9 mouse cellular contexts compared by ENCODE assay signal in genomic region chr5:51553671-51554070, GRCm38 (mm10). TPM values are rescaled to one million over a fixed set of nuclear protein-coding genes. Genes with fewer than 3 reads are reported as not detected.
DNase-seq lines count a peak whose midpoint lies in the region; ATAC-seq lines count a peak whose summit lies in the region.
"Had no signal": no experiment of that assay in that cellular context is flagged by ENCODE, and none has a peak within 500 bp of the region (broad histone marks: within the 10 kb centered on the region; RNA-seq: fewer than 3 reads in every experiment).

No protein-coding gene starts in this region.

- H3K4me1 ChIP-seq in hindbrain, embryonic 15.5 days (replicated peaks): peaks cover 20% of the 10 kb centered on the region
- peaks cover 16% of the 10 kb centered on the region for H3K4me1 ChIP-seq in limb, embryonic 13.5 days
- H3K4me1 ChIP-seq in midbrain, embryonic 13.5 days (replicated peaks): peaks cover 20% of the 10 kb centered on the region

- H3K27me3 ChIP-seq in hindbrain, embryonic 15.5 days: no peaks in the 10 kb centered on the region
- no peaks in the 10 kb centered on the region for H3K27me3 ChIP-seq in limb, embryonic 13.5 days
- H3K27me3 ChIP-seq in midbrain, embryonic 13.5 days: 0 out of 2 replicates have a peak, but pooled peaks cover 3% of the 10 kb centered on the region

- no peaks in the 10 kb centered on the region for H3K9me3 ChIP-seq in hindbrain, embryonic 15.5 days
- no peaks in the 10 kb centered on the region for H3K9me3 ChIP-seq in limb, embryonic 13.5 days
- H3K9me3 ChIP-seq in midbrain, embryonic 13.5 days: no peaks in the 10 kb centered on the region

- no peaks in the 10 kb centered on the region for H3K36me3 ChIP-seq in hindbrain, embryonic 15.5 days
- no peaks in the 10 kb centered on the region for H3K36me3 ChIP-seq in limb, embryonic 13.5 days
- H3K36me3 ChIP-seq in midbrain, embryonic 13.5 days: no peaks in the 10 kb centered on the region

- H3K4me3 ChIP-seq in hindbrain, embryonic 15.5 days: peak overlapping the region; percentile 41
- peak overlapping the region; percentile 61 for H3K4me3 ChIP-seq in limb, embryonic 13.5 days
- peak overlapping the region; percentile 43 for H3K4me3 ChIP-seq in midbrain, embryonic 13.5 days (replicated peaks)

- H3K27ac ChIP-seq in hindbrain, embryonic 15.5 days (replicated peaks): no peak overlapping the region
- H3K27ac ChIP-seq in limb, embryonic 13.5 days: no peak overlapping the region
- H3K27ac ChIP-seq in midbrain, embryonic 13.5 days: no peak overlapping the region
- H3K27ac ChIP-seq: macrophage had no signal

- peak; percentile 39 for DNase-seq in right cerebral cortex, adult 18-20 months
- DNase-seq in right cerebral cortex, postnatal 36 days (ENCODE audit: low spot score in 2 of 2): no peak
- peak; percentile 29 for DNase-seq in cerebellum, adult 9-11 months
- peak; percentile 54 for DNase-seq in gastrocnemius, adult 18-20 months (ENCODE audit: low spot score)

- peak; percentile 83 for ATAC-seq in hindbrain, embryonic 15.5 days (ENCODE audit: low FRiP score, low read depth)
- ATAC-seq in limb, embryonic 13.5 days (ENCODE audit: low FRiP score, low read depth): peak; percentile 79
- peak; percentile 90 for ATAC-seq in midbrain, embryonic 13.5 days
- ATAC-seq in activated CD4-positive, CD25-positive, alpha-beta regulatory T cell, adult 4 months: no peak

- H3K4me2 ChIP-seq in hindbrain, embryonic 15.5 days: peak overlapping the region; percentile 61
- peak overlapping the region; percentile 71 for H3K4me2 ChIP-seq in limb, embryonic 13.5 days (replicated peaks)
- peak overlapping the region; percentile 71 for H3K4me2 ChIP-seq in midbrain, embryonic 13.5 days (replicated peaks)

- H3K9ac ChIP-seq in hindbrain, embryonic 15.5 days: peak overlapping the region; percentile 31; the same call in 1 of the 2 replicates
- no peak overlapping the region for H3K9ac ChIP-seq in limb, embryonic 13.5 days
- H3K9ac ChIP-seq in midbrain, embryonic 13.5 days (replicated peaks): peak overlapping the region; percentile 43; the same call in 1 of the 2 replicates

- WGBS in hindbrain, embryonic 15.5 days: 3% methylated on average over 5 of the region's 5 CpGs
- WGBS in limb, embryonic 13.5 days: 8% methylated on average over 5 of the region's 5 CpGs
- WGBS in midbrain, embryonic 13.5 days: 2% methylated on average over 5 of the region's 5 CpGs

RNA-seq across cellular contexts. Expression of gene Ppargc1a, which starts 13.9 kb away (rescaled TPM):
- total RNA-seq in gastrocnemius, adult 18-20 months (2021): 10 to 100 TPM; 31.5 to 53.2 TPM
- 18.4 and 23.9 TPM in 2 replicates for polyA plus RNA-seq in hindbrain, embryonic 15.5 days (2015; fragmentation: Nextera tagmentation; extraction: Ambion mirVana)
- polyA plus RNA-seq in limb, embryonic 13.5 days (2015; fragmentation: Nextera tagmentation; extraction: Ambion mirVana): 2.6 and 3.4 TPM in 2 replicates
- polyA plus RNA-seq in midbrain, embryonic 13.5 days (2015; fragmentation: Nextera tagmentation; extraction: Ambion mirVana): 5.4 and 6.2 TPM in 2 replicates
- polyA plus RNA-seq in activated CD4-positive, CD25-positive, alpha-beta regulatory T cell, adult 4 months (2017; shearing (Covaris generic)): not detected

Comparison
In these comparisons a context has a peak if more than half of its experiments do, and no peak if none do; other contexts are left out.
1. DNase-seq: peak in right cerebral cortex, adult 18-20 months (single experiment), cerebellum, adult 9-11 months (single experiment) and gastrocnemius, adult 18-20 months (single experiment); none in right cerebral cortex, postnatal 36 days (0 of 2).
2. Peak in every context shown above with its lines, with median percentiles within 50 percentile points of each other: H3K4me2 ChIP-seq and H3K4me3 ChIP-seq.